Mouse (Mus musculus) brain, embryonic 18.5 days (tissue): Measurements from ENCODE around the gene Clec4a3.
"Not testable (repeated sequence)": the region's sequence is repeated elsewhere in the genome, so short reads cannot be mapped to it uniquely, and the experiment has no call there.

Experiments
- DNase-seq: peaks from one replicate; pipeline ENCODE4 v3.0.0-alpha.2; 2012; ENCODE audit warnings: low read depth, low spot score

Gene Clec4a3

GRCm38 (mm10) chr6:122952401-122952800 lies at the start of gene Clec4a3:
Gene Clec4a3 (plus strand): TSS chr6:122952515.
- DNase-seq, result no peak

DNA sequence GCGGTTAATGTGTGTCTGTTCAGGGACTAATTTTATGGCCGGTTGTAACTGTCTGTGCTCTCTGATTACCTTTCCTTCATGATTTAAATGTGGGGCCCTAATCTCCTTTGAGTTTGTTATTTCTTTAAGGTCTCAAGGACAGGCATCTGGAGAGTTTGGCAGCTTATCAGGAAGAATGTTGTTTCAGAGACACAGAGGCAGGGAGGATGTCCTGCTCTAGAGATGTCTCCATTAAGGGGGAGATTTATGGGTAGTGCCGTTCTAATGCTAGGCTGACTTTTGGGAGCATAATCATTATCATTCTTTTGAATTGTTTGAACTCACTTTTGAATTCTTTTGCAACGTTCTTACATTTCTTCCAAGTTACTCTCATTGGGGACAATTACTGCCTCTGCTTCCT lies 32.4 kb upstream of the Clec4a3 start:
- DNase-seq, result no peak

- no peak for DNase-seq
These were observed 30.9 kb upstream of the Clec4a3 start, which contains the start of gene Clec4a1 for GRCm38 (mm10) chr6:122921451-122921850. Gene Clec4a1 (plus strand): TSS chr6:122921848.

DNA sequence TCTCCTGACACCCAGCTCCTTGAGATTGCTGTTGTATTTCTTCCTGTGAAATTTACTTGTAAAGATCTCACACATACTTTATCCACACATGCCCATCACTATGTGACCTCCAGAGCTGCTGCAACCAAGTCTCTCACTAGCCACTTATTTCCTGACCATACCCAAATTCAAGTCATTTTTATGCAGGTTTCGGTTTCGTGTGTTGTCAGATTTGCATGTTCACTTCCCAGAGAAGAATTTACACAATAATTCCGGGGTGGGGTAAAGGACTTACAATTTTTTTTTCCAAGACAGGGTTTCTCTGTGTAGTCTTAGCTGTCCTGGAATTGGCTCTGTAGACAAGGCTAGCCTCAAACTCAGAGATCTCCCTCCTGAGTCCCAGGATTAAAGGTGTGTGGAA lies 17.5 kb upstream of the Clec4a3 start:
- DNase-seq, result no peak

DNA sequence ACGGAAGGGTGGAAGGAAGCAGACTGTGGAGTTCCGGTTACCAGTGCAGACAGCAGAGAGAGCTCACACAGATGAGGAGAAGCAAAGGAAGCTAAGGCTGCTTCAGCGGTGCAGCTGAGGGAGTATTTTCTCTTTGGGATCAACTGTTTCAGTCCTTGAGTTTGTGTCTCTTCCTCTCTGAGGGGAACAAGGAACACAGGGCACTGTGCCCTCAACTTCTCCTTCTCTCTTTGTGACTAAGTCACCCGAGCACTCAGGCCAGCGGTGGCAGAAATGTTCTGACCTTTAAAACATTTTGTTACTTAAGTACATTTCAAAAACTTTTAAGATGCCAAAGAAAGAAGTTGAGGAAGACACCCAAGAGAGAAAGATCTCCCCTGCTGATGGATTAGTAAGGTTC lies 12.7 kb upstream of the Clec4a3 start:
- DNase-seq, result no peak

- no peak for DNase-seq
These were observed 5.6 kb upstream of the Clec4a3 start for GRCm38 (mm10) chr6:122946760-122947159.

DNA sequence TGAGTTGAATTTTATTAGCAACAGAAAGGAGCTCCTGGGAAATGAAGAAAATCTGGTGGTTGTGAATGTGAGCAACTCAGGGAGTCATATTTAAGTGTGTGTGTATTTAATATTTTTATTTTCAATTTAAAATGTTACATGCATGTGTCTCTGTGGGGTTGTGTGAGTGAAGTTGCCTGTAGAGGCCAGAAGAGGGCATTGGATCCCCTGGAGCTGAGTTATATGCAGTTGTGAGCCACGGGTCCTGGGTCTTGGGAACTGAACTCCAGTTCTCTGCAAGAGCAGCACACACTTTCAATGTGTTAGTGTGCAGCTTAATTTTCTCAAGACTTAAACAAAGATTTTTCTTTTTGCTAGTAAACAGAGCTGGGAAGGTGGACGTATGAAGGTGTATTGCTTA lies 12.2 kb downstream of the Clec4a3 start:
- no peak for DNase-seq

DNA sequence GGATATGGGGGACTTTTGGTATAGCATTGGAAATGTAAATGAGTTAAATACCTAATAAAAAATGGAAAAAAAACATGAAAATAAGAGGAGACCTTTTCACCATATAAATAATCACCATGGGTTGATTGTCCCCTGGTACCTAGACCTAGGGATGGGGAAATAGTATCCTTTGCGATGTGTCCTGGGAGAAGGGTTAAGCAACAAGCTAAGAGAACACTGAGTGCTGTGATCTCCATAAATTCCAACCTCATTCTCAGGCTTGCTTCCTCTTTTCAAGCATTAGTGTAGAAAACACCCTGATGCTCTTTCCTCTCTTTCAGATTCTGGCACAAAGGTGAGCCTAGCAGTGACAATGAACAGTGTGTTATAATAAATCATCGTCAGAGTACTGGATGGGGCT lies 16.7 kb downstream of the Clec4a3 start:
- no peak for DNase-seq

DNA sequence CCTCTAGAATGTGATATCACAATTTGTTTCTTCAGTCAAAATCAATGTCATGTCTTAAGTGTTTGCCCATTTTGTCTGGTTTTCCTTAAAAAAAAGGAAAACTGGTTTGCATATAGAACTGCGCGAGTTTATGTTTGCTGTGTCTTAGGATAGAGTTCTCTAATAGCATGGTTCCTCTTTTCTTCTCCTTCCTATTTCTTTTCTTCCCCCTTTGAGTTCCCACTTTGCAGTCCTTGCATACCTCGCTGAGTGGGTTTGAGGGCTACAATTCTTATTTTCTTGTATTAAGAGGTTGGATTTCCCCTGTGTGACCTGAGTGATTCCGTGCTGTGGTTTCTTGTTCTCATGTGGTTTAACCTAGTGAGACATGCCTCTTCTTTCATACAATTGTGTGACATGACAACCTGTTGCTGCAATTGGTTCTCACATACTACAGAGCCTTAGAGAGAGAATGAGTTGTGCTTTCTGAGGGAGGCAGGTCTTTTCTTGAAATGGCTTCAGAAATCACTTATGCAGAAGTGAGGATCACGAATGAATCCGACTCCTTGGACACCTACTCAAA lies 37.6 kb downstream of the Clec4a3 start, which contains the start of gene Clec4a4:
Gene Clec4a4, plus strand, starts transcription at position 492 of the 562 bp plus-strand sequence.
- DNase-seq, result no peak

DNA sequence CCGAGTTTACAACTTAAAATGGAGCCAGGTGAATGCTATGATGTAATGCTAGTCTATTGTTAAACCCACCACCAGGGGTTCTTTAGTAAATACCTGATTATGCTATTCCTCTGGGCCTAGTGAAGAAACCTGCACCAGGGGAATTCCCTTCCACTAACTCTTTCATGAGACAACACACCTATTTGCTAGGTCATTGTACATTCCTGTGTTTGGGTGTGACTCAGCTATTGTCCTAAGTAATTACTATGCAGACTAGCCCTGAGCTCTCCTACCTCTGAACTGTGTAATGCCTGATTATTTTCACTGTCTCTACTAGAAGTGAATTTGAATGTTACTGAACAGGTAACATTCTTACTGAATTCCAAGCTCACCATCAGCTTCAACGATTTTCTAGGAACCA lies 52.4 kb downstream of the Clec4a3 start:
- DNase-seq, result not testable (repeated sequence)

- DNase-seq, result no peak
These were observed 53.3 kb downstream of the Clec4a3 start for GRCm38 (mm10) chr6:123005591-123005990.
